Mouse (Mus musculus) forelimb bud, embryonic 11.5 days (tissue): Measurements from ENCODE around the gene Dtnb.
A peak's percentile ranks its signal among the peaks of the same experiment; 100 is the strongest.
"Not testable (repeated sequence)": the region's sequence is repeated elsewhere in the genome, so short reads cannot be mapped to it uniquely, and the experiment has no call there.

Source experiments
- DNase-seq: peaks from one replicate; pipeline ENCODE4 v3.0.0-alpha.2; 2012; ENCODE audit warnings: low read depth, low spot score

Dtnb gene

DNA sequence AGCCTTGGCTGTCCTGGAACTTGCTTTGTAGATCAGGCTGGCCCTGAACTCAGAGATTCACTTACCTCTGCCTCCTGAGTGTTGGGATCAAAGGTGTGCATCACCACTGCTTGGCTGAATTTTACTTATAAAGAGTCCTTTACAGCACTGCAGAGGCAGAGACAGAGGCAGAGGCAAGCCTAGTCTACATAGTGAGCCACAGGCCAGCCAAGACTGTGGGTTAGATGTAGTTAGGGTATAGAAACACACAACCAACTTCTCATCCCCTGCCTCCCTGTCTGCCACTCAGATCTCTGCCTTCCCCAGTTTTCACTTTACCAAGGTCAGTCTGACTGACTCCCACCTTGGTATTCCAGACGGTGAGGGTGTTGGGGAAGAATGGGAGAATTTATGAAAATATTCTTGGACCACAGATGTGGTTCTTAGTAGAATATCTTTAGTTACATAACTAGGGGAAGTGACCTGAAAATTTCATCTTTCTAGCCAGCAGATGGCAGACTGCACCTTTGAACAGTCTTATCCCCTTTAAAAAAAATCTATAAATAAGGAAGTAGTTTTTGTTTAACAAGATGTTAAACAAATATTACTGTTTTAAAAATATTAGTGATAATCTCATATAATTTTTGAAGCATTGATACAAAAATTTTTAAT lies 88.9 kb downstream of the Dtnb start:
- DNase-seq = no peak

DNA sequence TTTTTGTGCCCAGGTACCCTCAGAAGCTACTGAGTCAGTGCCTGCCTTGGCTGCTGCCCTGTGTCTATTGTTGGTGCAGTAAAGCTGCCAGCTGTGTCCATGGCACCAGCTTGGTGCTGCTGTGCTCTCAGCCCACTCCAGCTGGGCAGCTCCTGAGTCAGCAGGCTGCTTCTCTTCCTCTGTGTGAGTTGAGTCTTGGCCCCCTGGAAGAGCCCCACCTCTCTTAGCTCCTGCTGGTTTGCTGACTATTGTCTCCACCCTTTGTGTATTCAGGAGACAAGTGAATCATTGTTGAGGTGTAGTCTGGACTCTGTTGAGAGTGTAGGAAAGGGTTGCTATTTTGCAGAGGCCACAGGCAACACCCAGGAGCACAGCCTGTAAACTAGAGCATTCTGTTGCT lies 90.5 kb downstream of the Dtnb start:
- no peak for DNase-seq

DNA sequence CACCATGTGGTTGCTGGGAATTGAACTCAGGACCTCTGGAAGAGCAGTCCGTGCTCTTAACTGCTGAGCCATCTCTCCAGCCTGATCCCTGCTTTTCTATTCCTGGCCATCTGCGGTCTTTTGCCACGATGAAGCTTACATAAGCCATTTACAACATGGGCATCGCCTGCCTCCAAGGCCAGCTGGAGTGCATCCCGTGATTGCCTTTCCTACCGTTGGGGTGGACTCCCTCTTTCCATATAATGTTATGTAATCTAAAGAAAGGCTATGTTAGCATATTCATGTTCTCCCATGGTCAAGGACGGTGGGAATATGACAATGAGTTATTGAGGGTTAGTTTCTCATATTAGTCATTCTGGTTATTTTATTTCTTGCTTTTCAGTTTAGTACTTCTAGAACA lies 91.2 kb downstream of the Dtnb start:
- no peak for DNase-seq

DNA sequence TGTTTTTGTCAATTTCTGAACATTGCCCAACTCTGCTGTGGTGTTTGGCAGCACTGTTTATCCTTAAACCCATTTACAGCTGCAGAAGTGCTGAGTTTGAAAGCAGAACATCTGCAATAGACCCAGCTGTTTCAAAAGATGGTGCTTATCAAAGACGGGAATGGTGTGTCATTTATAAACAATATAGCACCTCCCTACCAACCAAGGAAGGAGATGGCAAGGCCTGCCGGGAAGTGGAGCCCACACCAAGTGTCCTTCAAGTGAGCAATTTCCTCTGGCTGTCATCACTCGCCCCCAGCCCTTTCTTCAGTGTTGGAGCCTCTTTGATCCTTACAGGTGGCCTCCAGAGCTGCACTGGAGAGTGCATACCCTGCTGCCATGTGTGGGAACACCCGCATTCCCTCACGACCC lies 97.8 kb downstream of the Dtnb start:
- DNase-seq = peak; percentile 72

DNA sequence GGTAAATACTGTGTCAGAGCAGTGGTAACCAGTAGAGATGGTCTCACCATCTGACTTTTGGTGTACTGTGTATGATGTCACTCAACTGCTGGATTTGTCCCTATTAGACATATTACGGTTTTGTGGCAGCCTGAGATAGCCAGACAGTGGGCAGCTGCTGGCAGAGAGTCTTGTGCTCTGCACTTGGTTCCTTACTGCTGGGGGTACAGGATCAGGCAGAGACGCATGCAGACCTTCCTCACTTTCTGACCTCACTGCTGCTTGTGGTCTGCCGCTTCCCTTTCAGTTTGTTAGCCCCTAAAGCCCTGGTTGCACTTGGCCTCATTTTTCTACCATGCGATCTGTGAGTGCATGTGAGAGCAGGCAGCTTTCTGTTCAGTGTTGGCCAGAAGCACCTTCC lies 98.9 kb downstream of the Dtnb start:
- DNase-seq = no peak

DNA sequence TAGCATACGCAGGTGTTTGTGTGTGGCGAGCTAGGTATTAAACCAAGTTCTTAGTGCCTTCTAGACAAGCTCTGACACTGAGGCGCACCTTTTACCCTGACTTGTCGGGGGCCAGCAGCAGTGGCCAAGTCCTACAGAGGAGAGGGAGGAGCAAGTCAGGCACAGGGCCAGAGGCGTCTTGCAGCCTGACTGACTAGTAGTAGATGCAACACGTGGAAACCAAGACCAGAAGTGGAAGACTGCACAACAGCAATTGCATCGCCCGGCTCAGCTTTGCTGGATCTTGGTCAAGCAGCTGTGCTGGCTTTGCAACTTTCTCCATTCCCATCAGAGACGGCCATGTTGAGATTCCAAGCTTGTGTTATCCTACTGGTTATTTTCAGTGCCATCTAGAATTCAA lies 100.6 kb downstream of the Dtnb start:
- DNase-seq = no peak

DNA sequence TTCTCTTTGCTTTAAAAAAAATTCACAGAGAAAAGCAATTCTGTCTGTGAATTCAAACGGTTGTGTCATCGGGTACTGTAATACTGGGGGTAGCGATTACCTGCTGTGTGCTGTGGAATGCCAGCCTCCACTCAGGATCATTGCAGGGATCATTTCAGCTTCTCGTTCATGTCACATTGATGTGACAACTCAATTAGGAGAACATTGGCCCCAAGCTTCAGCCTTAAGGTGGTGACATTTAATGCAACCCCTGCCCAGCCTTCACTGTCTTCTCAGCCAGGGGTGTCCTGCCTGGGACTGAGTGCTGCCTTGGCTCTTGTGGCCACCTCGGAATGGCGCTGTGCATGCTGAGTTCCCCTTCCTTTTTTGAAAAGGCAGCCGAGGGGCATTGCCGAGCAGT lies 101.7 kb downstream of the Dtnb start:
- no peak for DNase-seq

DNA sequence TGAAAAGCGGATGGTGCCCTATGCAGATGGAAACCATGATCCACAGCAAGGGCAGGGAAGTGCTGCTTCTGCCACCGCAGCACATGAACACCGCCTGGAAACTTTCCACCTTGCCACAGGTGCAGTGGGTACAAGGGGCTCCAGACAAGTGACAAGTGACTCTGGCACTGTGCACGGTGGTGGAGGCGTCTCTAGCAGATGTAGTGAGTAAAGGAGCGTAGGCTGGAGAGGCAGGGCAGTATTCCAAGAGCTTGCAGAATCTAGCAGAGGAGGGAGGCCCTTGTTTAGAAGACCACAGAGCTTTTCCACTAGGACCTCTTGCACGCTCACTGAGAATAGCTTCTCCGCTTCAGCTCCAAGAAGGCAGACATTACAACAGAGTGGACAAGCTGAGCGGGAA lies 102.7 kb downstream of the Dtnb start:
- DNase-seq = no peak

DNA sequence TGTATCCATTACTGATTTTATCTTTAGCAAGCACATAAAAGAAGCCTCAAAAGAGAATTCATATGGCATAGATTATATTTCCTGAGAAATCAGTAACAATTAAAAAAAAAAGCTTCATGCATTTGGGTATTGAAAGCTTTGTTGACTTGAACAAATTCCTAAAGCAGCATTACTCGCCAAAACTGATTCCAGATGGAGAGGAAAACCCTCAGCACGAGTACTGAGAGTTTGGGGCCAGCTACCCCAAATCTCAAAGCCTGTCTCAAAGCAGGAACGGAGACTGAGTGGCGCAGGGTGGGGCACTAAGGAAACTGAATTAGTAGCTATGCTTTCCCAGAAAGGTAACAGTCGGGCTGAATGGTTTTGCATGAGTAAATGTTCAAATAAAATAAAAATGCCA lies 108.5 kb downstream of the Dtnb start:
- DNase-seq = no peak

DNA sequence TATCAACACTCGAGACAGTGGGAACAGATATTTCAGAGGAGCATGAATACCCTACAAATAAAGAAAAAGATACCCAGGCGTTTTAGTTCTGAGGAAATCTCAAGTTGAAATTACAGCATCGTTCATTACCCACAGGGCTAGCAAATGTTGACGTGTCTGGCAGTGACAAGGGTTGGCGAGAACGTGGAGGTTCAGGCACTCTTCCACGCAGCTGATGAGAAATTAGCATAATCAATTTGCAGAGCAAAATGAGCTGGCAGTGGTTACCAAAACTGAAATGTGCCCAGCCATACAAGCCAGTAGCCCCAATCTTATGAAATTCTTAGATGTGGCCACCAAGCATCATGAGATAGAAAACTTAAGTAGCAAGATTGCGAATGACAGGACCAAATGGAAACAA lies 110.9 kb downstream of the Dtnb start:
- DNase-seq = no peak

DNA sequence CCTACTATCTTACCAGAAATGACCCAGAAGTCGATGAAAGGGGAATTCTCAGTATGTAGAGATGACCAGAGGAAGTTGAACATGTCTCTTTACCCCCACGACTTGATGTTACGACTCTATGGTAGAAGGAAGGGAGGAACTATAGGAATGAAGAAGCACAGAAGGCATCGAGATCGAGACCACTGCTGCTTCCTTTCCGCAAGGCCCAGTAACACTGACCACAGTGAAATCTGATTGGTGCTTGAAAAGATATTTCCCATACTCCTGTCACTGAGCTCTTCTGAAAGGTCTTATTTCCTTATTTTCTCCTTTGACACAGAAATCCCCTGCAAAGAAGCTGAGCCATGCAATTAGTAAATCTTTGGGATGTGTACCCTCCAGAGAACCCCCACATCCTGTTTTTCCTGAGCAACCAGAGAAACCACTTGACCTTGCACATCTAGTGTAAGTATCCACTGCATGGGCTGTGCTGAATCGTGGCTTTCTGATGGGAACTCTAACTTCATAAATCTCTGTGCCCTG lies 114.3 kb downstream of the Dtnb start:
- no peak for DNase-seq

DNA sequence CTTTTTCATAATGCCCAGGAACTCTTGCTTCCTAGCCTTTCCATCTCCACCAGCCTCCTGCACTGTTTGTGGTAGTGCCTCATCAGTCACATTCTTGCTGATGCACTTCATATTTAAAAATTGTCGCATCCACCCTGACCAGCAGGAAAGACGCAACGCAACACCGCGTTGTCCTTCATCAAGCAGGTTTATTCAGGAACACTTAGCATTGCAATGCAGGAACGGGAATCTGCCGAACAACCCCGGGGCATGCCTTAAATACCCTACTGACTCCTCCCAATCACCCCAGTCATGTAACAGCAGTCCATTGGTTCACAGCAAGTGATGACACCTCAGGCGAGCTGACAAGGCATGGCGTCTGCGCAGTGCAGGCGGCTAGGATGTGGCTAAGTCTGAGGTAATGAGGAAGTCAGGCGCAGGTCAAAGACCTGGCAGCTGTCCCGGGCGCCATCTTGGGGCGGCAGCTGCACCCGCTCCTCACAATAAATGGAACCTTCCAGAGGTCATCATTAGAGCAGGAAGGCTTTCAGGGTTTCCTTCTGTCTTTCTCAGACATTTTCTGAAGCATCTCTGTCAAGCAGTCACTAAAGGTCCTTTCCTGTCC lies 118.8 kb downstream of the Dtnb start:
- DNase-seq = not testable (repeated sequence)

DNA sequence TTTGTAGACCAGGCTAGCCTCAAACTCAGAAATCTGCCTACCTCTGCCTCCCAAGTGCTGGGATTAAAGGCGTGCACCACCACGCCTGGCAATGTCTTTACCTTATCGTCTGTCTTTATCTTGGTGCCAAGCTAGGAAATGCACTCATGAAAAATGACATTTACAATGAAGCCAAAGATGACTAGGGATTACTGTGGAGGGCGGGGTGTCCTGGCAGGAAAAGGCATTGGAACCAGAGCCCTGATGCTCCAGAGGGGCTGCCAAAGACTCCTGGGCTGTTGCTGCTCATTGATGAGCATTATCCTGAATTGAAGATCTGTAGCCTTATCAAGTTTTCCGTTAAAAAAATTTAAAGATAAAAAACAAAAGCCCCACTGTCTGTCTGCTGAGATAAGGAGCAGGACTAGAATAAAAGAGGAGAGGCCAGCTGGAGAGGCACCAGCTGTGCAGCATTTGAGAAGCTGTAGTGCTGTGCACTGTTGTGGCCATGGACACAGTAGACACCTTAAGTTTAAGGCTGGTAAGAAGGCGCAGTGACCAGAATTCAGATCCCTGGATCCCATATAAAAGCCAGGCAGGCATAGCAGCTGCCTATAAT lies 120.7 kb downstream of the Dtnb start:
- no peak for DNase-seq

DNA sequence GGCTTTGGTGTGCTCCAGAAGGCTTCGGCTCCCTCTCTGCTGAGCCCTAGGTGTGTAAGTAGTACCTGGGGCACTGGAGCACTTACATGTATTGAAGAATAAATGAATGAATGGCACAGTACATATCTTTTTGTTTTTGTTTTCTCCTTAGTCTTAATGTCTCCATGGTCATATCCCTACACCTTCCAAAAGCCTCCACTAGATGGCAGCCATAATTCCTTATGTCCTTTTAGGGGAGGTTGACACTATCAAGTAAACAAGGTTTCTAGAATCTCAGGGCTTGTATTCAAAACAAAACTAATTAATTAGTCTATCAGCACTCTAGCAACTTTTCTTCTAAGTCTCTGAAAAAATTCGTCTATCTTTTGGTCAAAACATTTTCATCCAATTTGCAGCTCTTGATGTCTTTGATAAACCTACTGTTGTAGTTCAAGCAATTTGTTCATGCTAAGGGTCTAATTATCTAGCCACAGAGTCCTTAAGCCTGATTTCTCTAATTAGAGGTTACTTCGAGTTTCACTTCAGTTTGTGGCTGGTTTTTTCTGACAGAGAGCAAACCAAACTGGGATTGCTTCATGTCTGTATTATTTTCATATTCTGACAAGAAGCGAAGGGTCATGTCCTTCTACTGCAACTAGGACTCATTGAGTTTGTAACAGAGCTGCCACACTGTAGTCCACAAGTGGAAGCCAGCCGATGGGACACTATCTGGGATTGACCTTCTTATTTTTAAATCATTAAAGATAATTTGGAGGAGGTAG lies 123.7 kb downstream of the Dtnb start:
- peak; percentile 30 for DNase-seq

DNA sequence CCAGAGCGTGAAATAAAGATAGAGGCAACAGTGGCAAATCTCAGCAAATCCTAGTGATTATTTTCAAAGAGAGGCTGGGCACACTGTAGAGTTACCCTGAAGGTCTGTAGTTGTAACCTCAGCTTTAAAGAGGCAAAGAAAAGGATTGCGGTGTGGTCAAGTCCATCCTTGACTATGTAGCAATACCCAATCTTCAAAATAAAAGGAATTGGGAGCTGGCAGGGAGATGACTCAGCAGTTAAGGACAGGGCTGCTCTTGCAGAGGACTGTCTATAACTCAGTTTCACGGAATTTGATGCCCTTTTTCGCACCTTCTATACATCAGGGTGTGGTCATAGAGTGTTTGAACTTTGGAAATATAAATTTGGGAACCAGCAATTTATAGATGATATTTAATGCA lies 128.3 kb downstream of the Dtnb start:
- DNase-seq = no peak

DNA sequence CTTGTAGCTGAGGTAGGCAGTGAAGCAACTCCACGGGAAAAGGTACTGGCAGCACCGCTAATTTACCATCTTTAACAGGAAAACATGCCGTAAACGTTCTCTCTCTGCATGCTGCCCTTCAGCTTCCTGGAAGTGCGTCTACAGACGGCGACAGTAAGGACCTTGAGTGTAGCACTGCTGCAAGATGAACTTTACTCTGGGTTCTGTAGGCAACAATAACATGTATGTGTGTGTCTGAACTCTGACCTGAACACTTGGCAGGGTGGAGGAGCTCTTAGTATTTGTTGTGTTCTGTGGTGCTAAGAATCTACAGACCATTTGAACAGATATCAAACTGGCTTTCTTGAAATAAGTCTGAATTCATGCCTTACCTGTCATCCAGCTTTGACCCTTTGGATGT lies 130.7 kb downstream of the Dtnb start:
- DNase-seq = no peak

DNA sequence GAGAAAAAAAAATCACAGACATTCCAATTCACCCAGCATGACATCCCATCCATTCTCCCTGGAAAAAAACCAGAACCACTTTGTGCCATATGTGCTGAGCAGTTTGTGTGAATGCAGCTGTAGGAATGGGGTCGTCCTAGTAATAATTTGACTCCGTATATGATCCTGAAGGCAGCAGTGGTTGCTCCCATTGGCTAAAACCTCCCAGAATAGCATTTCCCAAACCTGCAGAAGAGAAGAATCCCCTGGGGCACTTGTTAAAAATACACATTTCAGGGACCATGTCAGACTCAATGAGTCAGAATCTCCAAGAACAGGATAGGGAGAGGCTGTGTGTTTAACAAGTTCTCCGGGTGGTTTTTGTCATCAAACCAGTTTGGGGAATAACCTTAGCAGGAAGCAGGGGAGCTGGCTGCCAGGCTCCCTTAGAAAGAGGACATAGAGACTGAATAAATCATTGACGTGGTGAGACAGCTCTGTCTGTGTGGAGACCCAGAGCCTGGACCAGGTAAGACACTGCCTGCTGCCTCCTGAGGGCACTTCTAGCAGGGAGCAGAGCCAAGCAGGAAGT lies 147.1 kb downstream of the Dtnb start:
- peak; percentile 18 for DNase-seq

DNA sequence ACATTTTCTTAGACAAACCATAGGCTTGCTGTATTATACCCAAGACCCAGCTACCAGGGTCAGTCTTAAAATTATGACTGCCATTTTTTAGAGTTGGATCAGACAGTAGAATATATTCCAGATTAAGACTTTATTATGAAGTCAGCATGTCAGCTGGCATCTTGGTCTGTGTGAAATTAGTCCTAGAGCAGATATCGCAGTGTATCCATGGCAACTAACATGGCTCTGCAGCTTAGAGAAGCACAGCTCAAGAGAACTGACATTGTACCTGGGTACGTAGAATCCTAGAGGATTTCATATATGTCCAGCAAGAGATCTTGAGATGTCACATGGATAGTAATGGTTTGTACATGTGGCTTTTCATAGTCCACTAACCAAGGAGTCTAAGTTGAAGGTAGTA lies 148.3 kb downstream of the Dtnb start:
- DNase-seq = no peak

DNA sequence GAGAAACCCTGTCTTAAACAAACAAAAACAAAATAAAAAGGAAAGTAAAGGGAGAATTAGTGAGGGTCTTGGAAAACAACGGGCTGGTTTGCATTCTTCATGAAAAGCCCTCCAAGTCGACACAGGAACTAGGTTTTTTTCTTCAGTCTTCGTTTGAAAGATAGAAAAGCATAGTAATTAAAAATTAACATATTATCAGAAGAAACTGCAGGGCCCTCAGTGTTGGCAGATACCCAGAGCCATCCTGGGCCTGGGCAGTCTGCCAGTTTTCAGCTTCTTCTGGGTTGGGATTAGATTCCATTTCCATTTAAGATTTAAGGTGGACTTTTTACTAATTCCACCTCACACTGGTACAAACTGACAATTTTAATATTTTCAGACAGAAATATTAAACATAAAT lies 151.6 kb downstream of the Dtnb start:
- no peak for DNase-seq

DNA sequence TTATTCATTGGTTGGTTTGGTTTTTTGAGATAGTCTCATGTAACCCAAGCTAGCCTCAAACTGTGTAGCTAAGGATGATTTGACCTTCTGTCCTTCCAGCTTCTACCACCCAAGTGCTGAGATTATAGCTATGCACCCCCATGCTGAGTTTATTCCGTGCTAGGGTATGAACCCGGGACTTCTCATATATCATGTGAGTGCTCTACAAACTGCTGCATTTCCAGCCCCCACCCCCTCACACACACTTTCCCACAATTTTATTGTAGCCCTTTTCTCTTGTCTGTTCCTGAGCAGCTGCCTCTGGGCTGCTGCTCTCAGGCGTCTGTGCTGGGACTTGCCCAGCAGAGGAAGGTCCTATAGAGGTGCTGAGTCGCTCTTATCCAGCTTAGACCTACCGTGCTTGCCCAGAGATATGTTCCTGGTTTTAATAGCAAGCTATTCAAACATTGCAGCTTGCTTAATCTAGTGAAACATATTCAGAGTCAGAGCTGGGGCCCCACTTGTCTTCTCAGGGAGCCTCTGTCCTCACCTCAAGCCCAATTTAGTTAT lies 152.7 kb downstream of the Dtnb start:
- DNase-seq = no peak

DNA sequence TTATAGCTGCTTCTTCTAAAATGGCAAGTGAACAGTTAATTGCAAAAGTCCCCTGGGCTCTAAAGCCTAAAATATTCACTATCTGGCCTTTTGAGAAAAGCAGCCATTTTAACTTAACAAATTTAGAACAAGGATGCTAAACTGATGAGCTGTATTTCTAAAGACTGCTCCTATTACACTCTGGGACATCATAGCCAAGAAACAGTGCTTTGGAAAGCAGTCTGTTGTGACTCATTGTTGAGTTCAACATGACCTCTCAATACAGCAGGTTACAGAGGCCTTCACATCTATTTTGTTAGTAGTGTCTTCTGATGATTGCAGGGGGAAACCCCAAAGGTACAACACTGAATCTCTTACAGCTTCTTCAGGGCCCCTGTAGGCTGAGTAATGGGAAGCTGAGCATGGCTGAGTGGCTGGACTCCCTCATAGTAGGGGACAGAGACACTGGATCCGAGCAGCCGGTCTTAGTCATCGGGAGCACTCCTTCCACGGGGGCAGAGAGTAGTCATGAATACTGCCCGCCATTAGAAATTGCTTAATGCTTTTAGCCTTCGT lies 157.4 kb downstream of the Dtnb start:
- DNase-seq = no peak
